Mouse (Mus musculus) embryonic fibroblast, embryonic 13.5 days (primary cell): ENCODE data around the gene Rtp1.

ENCODE experiments used
- CTCF ChIP-seq: IDR thresholded peaks from 2 replicates; pipeline ENCODE4 v1.5.1; 2011; ENCODE audit warnings: mild to moderate bottlenecking, control low read depth, low read length, moderate library complexity, borderline replicate concordance; ENCODE audit not compliant: insufficient read depth
- POLR2A ChIP-seq: IDR thresholded peaks from 2 replicates; pipeline ENCODE4 v1.6.1; 2011; ENCODE audit warnings: low read depth, mild to moderate bottlenecking, control low read depth, low read length, moderate library complexity

DNA sequence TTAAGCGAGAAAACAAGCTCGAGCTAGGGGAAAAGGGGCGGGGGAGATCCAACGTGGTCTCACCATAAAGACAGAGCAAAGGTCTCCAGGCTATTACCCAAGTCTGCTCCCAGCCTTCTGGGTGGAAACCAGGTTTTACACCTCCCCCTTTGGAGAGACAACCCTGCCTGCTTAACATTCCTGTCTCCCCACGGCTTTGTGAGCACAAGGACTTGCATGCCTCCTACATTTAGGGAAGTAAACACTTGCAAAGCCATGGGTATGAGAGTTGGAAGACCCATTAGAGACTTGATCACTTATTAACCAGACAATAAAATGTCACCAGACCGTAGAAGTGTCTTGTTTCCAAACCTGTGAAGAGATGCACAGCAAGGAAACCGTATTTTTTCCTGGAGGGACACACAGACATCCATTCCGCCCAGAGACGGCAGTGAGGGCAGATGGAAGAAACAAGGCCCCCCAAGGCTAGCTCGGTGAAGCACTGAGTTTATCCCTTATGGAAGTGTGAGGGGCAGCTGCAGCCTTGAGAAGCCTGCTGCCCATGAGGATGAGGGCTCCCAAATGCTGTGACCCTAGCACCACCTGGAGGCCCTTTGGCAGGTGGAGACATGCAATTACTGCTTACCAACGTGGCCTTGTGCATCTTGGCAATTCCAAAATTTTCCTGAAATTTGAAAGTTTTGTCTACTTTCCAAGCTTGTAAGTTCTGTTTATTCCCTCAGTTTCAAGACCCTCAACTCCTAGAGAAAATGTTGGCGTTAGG lies 8.7 kb downstream of the Rtp1 start:
- TF ChIP-seq POLR2A (no peak), CTCF (peak; percentile 14; the same call in 1 of the 2 replicates)
